Mouse (Mus musculus) forebrain, embryonic 12.5 days (tissue): ENCODE measurements around the gene Stard13. TPM values are rescaled to one million over a fixed set of nuclear protein-coding genes. Genes with fewer than 3 reads are reported as not detected.
A peak's percentile ranks its signal among the peaks of the same experiment; 100 is the strongest.

Source experiments
- ATAC-seq: fragments of 200-750 bp; cut with Nextera tagmentation; 2 replicates; pipeline ENCODE4 v1.8.0; 2017; ENCODE audit warnings: moderate TSS enrichment; ENCODE audit not compliant: low FRiP score
- H3K27ac ChIP-seq: fragments of 300-500 bp; sonication (generic); 2 replicates; pipeline ENCODE4 v1.5.1; 2016; ENCODE audit warnings: mild to moderate bottlenecking
- H3K27me3 ChIP-seq: fragments of 300-500 bp; sonication (generic); 2 replicates; pipeline ENCODE4 v1.6.1; 2016; ENCODE audit warnings: mild to moderate bottlenecking
- H3K36me3 ChIP-seq: fragments of 300-500 bp; sonication (generic); replicated peaks from 2 replicates; pipeline ENCODE4 v1.6.1; 2016; ENCODE audit warnings: mild to moderate bottlenecking
- H3K4me1 ChIP-seq: fragments of 300-500 bp; sonication (generic); 2 replicates; pipeline ENCODE4 v1.6.1; 2016
- H3K4me2 ChIP-seq: fragments of 300-500 bp; sonication (generic); 2 replicates; pipeline ENCODE4 v1.6.1; 2016; ENCODE audit warnings: mild to moderate bottlenecking, moderate library complexity
- H3K4me3 ChIP-seq: fragments of 300-500 bp; sonication (generic); replicated peaks from 2 replicates; pipeline ENCODE4 v1.5.1; 2016; ENCODE audit warnings: mild to moderate bottlenecking
- H3K9ac ChIP-seq: fragments of 300-500 bp; sonication (generic); 2 replicates; pipeline ENCODE4 v1.6.1; 2016; ENCODE audit warnings: mild to moderate bottlenecking
- H3K9me3 ChIP-seq: fragments of 300-500 bp; sonication (generic); 2 replicates; pipeline ENCODE4 v1.6.1; 2016
- WGBS: fragments of 180-500 bp; shearing (Covaris S2); methylation state at CpG from one replicate; pipeline ENCODE4 v1.1.7; 2016; 5-methylcytosine and 5-hydroxymethylcytosine counted together
- polyA plus RNA-seq: library from polyadenylated mRNA; unstranded; fragments of >200 nt; fragmentation: Nextera tagmentation; extraction: Ambion mirVana; gene quantifications from 2 replicates; pipeline ENCODE4 v1.2.1, GENCODE M21; 2016

Gene Stard13
- polyA plus RNA-seq, 1 experiment from 2014 or later = 3.6 TPM

DNA sequence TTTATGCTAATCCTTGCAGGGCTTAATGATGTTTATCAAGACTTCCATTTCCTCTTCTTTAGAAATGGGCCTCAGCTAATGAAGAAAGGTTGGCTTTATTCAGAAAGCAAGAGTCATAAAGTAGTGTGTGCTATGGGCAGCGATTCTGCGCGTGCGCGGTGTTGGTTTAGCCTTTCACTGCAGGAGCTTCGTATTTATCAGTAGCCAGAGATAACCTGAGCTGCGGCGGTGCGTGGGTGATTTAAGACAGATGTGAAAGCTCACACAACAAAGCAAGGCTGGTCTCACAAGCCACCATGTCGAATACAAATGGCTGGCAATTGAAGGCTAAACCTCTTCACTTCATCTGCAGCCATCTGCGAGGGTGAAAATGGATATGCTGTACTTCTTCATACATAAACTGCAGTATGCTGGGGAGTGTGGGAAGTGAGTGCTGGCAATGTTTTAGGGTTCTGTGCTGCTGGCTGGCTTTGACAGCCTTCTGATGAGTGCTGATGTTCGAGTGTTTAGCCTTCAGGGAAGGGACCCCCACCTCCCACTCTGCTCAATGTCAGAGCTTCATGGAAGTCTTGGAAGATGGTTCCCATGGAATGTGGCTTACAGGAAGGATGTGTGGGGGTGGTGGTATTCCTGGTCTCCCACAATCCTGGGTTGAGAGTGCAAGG is 177.2 kb downstream of the Stard13 start:
- H3K27ac ChIP-seq = no peak overlapping the region
- no peak overlapping the region for H3K9ac ChIP-seq
- ATAC-seq = no peak
- no peaks in the 10 kb centered on the region for H3K27me3 ChIP-seq
- WGBS = 78% methylated on average over 12 of the region's 12 CpGs
- peaks cover 10% of the 10 kb centered on the region for H3K4me1 ChIP-seq
- no peak overlapping the region for H3K4me3 ChIP-seq
- no peak overlapping the region for H3K4me2 ChIP-seq
- H3K9me3 ChIP-seq = no peaks in the 10 kb centered on the region
- no peaks in the 10 kb centered on the region for H3K36me3 ChIP-seq

DNA sequence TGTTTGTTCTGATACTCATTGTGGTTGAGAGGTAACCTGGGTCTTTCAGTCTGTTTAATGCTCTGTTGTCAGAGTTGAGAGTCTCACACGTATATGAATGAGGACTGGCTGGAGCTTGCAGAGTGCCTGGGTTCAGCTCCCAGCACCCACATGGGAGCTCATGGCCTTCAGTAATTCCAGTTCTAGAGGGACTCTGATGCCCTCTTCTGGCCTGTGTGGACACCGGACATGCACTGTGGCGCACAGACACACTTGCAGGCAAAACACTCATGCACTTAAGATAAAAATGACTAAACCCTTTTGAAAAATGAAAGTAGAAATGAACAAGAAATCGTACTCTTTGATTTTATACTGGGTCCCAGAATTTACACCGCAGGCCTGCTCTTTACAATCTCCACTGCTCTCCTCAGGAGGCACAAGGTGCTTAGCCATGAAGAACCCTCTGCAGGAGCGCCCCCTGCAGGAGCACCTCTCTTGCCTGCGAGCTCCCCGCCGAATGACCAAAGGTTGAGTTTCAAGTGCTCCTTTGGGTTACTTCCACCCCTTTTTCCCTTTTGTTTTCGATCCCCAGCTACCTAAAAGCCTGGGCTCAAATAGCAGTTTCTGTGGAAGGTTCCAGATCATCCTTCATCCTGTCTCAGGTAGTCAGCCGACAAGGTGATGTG is 178.1 kb downstream of the Stard13 start:
- 0 out of 2 replicates have a peak overlapping the region, but pooled peaks have one; percentile 5 for H3K27ac ChIP-seq
- no peak overlapping the region for H3K4me2 ChIP-seq
- no peak overlapping the region for H3K9ac ChIP-seq
- WGBS = 92% methylated on average over 11 of the region's 11 CpGs
- H3K4me1 ChIP-seq = peaks cover 10% of the 10 kb centered on the region
- no peaks in the 10 kb centered on the region for H3K36me3 ChIP-seq
- H3K27me3 ChIP-seq = no peaks in the 10 kb centered on the region
- ATAC-seq = no peak
- no peaks in the 10 kb centered on the region for H3K9me3 ChIP-seq
- H3K4me3 ChIP-seq = no peak overlapping the region

DNA sequence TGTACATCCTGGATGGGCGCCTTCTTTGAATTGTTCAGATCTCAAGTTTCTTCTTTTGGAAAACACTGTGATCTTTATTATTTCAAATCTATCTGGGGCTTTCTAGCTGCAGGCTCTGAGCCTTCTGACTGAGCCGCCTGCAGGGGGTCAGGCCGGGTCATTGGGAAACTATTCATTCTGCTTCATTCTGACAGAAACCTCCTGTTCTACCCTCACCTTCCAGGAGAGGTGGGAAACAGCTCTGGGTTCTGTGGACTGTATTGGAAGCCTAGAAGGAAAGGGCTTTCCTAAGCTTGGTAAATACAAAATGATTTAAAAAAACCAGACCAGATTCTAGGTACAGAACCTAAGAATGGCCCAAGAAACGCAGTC is 178.9 kb downstream of the Stard13 start:
- Histone ChIP-seq H3K4me2 (no peak overlapping the region), H3K36me3 (no peaks in the 10 kb centered on the region), H3K9ac (no peak overlapping the region), H3K27me3 (no peaks in the 10 kb centered on the region), H3K4me3 (no peak overlapping the region), H3K9me3 (no peaks in the 10 kb centered on the region), H3K4me1 (peaks cover 10% of the 10 kb centered on the region), H3K27ac (0 out of 2 replicates have a peak overlapping the region, but pooled peaks have one; percentile 36)
- WGBS = 44% methylated on average over 4 of the region's 4 CpGs
- ATAC-seq = no peak

DNA sequence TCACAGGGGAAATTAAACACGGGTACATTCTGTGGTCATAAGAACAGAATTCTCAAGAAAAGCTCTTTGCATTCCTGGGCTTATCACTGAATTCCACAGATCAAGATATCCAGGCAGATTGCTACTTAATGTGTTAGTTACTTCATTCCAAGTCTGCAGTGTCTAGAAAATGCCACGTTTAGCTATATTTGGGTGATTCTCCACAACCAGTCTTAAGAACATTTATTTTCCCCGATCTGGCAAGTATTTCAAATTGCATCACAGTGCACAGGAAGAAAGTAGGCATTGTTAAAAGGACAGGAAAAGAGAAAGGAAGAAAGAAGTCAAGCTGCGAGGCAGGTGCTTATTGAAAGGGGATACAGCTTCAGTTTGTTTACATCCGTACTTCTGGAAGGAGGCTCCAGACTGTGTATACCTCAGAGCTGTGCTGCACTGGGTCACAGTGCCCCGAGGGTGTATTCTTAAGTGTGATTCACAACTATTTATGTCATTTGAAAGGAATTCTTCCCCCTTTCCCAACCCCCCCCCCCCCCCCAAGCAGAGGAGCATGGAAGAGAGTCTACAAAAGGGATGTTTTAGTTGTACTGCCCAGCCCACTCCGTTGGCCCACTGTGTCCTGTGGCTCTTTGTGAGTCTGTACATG is 179.4 kb downstream of the Stard13 start:
- Histone ChIP-seq H3K27ac (peak overlapping the region; percentile 50; the same call in 1 of the 2 replicates), H3K36me3 (no peaks in the 10 kb centered on the region), H3K9me3 (no peaks in the 10 kb centered on the region), H3K4me2 (no peak overlapping the region), H3K4me3 (no peak overlapping the region), H3K27me3 (no peaks in the 10 kb centered on the region), H3K4me1 (peaks cover 10% of the 10 kb centered on the region), H3K9ac (no peak overlapping the region)
- ATAC-seq = peak; percentile 62; the same call in 1 of the 2 replicates
- WGBS = 25% methylated on average over 7 of the region's 7 CpGs

GRCm38 (mm10) chr5:151053190-151053589 is 180.4 kb downstream of the Stard13 start:
- Histone ChIP-seq H3K9me3 (no peaks in the 10 kb centered on the region), H3K27me3 (no peaks in the 10 kb centered on the region), H3K9ac (no peak overlapping the region), H3K36me3 (no peaks in the 10 kb centered on the region), H3K4me2 (no peak overlapping the region), H3K27ac (no peak overlapping the region), H3K4me1 (peaks cover 10% of the 10 kb centered on the region), H3K4me3 (no peak overlapping the region)
- ATAC-seq = no peak
- WGBS = 88% methylated on average over 5 of the region's 5 CpGs

DNA sequence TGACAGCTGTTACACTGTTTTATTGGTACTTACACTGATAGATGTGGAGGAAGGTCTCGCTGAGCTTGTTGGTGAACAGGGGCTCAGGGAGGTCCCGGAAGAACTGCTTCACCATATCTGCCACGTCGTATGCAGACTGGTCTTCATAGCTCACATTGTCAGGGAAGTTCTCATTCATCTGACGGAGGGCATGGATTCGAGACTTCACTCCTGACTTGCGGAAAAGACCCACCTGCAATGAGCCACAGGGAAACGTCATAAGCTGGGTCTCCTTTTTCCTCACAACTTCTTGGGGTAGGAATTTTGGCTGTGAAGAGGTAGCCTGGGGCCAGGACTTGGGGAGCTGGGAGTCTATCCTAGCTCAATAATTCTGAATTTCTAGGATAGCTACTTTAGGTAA is 181.3 kb downstream of the Stard13 start:
- H3K36me3 ChIP-seq = no peaks in the 10 kb centered on the region
- no peak for ATAC-seq
- H3K27ac ChIP-seq = no peak overlapping the region
- H3K9ac ChIP-seq = no peak overlapping the region
- H3K4me3 ChIP-seq = no peak overlapping the region
- no peaks in the 10 kb centered on the region for H3K9me3 ChIP-seq
- no peak overlapping the region for H3K4me2 ChIP-seq
- H3K4me1 ChIP-seq = peaks cover 10% of the 10 kb centered on the region
- 95% methylated on average over 8 of the region's 8 CpGs for WGBS
- no peaks in the 10 kb centered on the region for H3K27me3 ChIP-seq

DNA sequence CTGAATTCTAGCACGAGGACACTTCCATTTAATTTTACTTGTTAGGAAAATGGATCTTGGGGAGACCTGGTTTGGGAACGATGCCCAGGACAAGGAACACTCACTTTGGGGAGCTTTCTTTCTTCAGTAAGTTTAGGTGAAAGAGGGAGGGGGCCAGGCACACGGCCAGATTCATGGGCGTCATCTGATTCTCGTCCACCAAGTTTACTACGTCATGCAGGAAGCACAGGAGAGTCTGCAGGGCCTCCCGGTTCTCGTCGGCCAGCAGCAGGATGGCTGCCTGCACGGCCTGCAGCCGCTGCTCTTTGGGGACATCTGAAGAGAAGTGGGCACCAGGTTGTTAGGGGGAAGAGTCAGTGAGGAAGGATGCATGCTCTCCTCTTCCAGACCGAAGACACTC is 186.1 kb downstream of the Stard13 start:
- Histone ChIP-seq H3K4me1 (no peaks in the 10 kb centered on the region), H3K27me3 (no peaks in the 10 kb centered on the region), H3K4me2 (no peak overlapping the region), H3K36me3 (no peaks in the 10 kb centered on the region), H3K4me3 (no peak overlapping the region), H3K9ac (no peak overlapping the region), H3K9me3 (no peaks in the 10 kb centered on the region), H3K27ac (no peak overlapping the region)
- WGBS = 89% methylated on average over 12 of the region's 12 CpGs
- no peak for ATAC-seq

GRCm38 (mm10) chr5:151046917-151047316 is 186.7 kb downstream of the Stard13 start:
- H3K27me3 ChIP-seq = no peaks in the 10 kb centered on the region

DNA sequence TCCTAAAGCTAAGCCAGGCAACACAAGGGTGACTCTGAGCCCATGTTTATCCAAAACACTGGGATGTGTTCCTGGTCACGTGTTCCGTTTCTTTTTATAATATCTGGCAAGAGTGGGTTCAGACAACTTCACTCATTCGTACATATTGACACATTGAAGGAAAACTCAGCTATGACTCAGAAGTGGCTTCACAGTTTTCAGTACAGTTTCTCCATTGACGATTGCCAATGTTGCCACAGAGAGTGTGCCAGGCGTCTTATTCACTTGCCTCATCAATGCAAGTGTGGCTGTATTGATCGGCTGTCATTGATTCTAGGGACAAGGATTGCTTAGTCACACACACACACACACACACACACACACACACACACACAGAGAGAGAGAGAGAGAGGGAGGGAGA is 187.5 kb downstream of the Stard13 start:
- no peak for ATAC-seq
- H3K9me3 ChIP-seq = no peaks in the 10 kb centered on the region
- H3K27ac ChIP-seq = no peak overlapping the region
- no peaks in the 10 kb centered on the region for H3K36me3 ChIP-seq
- no peak overlapping the region for H3K4me3 ChIP-seq
- H3K4me2 ChIP-seq = no peak overlapping the region
- 93% methylated on average over 6 of the region's 6 CpGs for WGBS
- no peak overlapping the region for H3K9ac ChIP-seq
- H3K27me3 ChIP-seq = no peaks in the 10 kb centered on the region
- H3K4me1 ChIP-seq = no peaks in the 10 kb centered on the region

More at GRCm38 (mm10) chr5:151046917-151047316, 186.7 kb downstream of the Stard13 start:
- WGBS = 87% methylated on average over 7 of the region's 7 CpGs
- Histone ChIP-seq H3K36me3 (no peaks in the 10 kb centered on the region), H3K27ac (no peak overlapping the region), H3K9ac (no peak overlapping the region), H3K4me2 (no peak overlapping the region), H3K4me1 (no peaks in the 10 kb centered on the region), H3K9me3 (no peaks in the 10 kb centered on the region), H3K4me3 (no peak overlapping the region)
- no peak for ATAC-seq

- no peaks in the 10 kb centered on the region for H3K27me3 ChIP-seq
- H3K27ac ChIP-seq = no peak overlapping the region
- no peak overlapping the region for H3K9ac ChIP-seq
- no peaks in the 10 kb centered on the region for H3K9me3 ChIP-seq
- 93% methylated on average over 5 of the region's 5 CpGs for WGBS
- H3K36me3 ChIP-seq = no peaks in the 10 kb centered on the region
- no peak for ATAC-seq
- H3K4me3 ChIP-seq = no peak overlapping the region
- H3K4me1 ChIP-seq = no peaks in the 10 kb centered on the region
- no peak overlapping the region for H3K4me2 ChIP-seq
Observed at GRCm38 (mm10) chr5:151042911-151043310, 190.7 kb downstream of the Stard13 start.

- H3K27ac ChIP-seq = no peak overlapping the region
- no peaks in the 10 kb centered on the region for H3K36me3 ChIP-seq
- no peaks in the 10 kb centered on the region for H3K4me1 ChIP-seq
- no peak overlapping the region for H3K4me2 ChIP-seq
- no peak overlapping the region for H3K9ac ChIP-seq
- H3K9me3 ChIP-seq = no peaks in the 10 kb centered on the region
- H3K27me3 ChIP-seq = no peaks in the 10 kb centered on the region
- ATAC-seq = no peak
- no peak overlapping the region for H3K4me3 ChIP-seq
- 69% methylated on average over 7 of the region's 7 CpGs for WGBS
Observed at GRCm38 (mm10) chr5:151037871-151038270, 195.8 kb downstream of the Stard13 start.

DNA sequence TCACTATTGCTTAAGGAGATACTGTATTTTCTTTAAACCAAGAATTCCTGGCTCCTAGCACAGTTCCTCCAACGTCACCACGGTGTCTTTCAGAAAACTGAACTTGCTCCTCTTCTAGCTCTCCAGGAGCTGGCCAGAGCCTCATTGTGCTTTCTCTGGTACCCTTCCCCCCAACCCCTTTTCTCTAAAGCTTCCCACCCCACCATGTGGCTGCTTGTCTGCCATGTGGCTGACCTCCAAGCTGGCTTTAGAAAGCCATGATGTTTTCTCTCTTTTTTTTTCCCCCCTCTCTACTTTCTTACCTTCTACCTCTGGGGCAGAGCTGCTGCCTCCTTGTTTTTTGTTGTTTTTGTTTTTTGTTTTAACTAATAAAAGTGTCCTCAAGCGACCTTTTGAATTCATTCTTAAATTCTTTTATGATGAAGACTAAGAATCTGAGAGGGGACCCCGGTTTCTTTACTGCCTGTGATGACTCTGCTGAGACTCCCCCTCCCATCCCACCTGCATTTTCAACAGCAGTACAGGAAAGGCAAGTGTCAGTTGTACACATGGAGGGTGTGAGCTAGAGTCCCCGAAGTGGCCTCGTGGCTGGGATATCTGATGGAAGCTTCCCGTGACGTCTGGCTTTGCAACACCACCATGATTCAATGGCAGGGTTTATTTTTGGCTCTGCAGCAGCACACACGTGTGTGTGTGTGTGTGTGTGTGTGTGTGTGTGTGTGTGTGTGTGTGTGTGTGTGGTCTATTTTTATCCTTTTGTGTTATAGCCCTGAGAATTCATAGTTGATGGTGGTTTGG is 198.7 kb downstream of the Stard13 start:
- Histone ChIP-seq H3K27me3 (no peaks in the 10 kb centered on the region), H3K36me3 (no peaks in the 10 kb centered on the region), H3K9me3 (no peaks in the 10 kb centered on the region), H3K4me1 (no peaks in the 10 kb centered on the region), H3K4me3 (no peak overlapping the region), H3K27ac (no peak overlapping the region), H3K9ac (no peak overlapping the region), H3K4me2 (no peak overlapping the region)
- WGBS = 71% methylated on average over 9 of the region's 9 CpGs
- ATAC-seq = no peak
